Mouse (Mus musculus): ENCODE measurements around the gene Shb. TPM values are rescaled to one million over a fixed set of nuclear protein-coding genes. Genes with fewer than 3 reads are reported as not detected.
A peak's percentile ranks its signal among the peaks of the same experiment; 100 is the strongest.

The Shb gene
- polyA plus RNA-seq, 1 experiment from 2014 or later, result 4.9 TPM

GRCm38 (mm10) chr4:45499556-45499955 is 32.7 kb downstream of the Shb start:
- whole genome bisulfite sequencing, result 34% methylated on average over 10 of the region's 10 CpGs
- H3K9me3 ChIP-seq (replicated peaks), result no peaks in the 10 kb centered on the region
- H3K9ac ChIP-seq, result no peak overlapping the region
- H3K27me3 ChIP-seq, result no peaks in the 10 kb centered on the region
- H3K4me3 ChIP-seq (replicated peaks), result no peak overlapping the region
- H3K4me2 ChIP-seq, result peak overlapping the region; percentile 40
- no peak for ATAC-seq (replicated peaks; ENCODE audit: low FRiP score)
- H3K36me3 ChIP-seq, result no peaks in the 10 kb centered on the region
- peak overlapping the region; percentile 63 for H3K27ac ChIP-seq
- H3K4me1 ChIP-seq, result peaks cover 88% of the 10 kb centered on the region

GRCm38 (mm10) chr4:45499081-45499480 is 33.2 kb downstream of the Shb start:
- Histone ChIP-seq H3K4me2 (peak overlapping the region; percentile 40), H3K9me3 (replicated peaks) (no peaks in the 10 kb centered on the region), H3K4me1 (peaks cover 92% of the 10 kb centered on the region), H3K27me3 (no peaks in the 10 kb centered on the region), H3K36me3 (no peaks in the 10 kb centered on the region), H3K9ac (no peak overlapping the region), H3K4me3 (replicated peaks) (no peak overlapping the region), H3K27ac (peak overlapping the region; percentile 63; the same call in 1 of the 2 replicates)
- WGBS, result 28% methylated on average over 6 of the region's 6 CpGs
- ATAC-seq (replicated peaks; ENCODE audit: low FRiP score), result 0 out of 2 replicates have a peak, but pooled peaks have one; percentile 19

GRCm38 (mm10) chr4:45498345-45498744 is 33.9 kb downstream of the Shb start:
- Histone ChIP-seq H3K4me2 (no peak overlapping the region), H3K27ac (no peak overlapping the region), H3K4me3 (replicated peaks) (no peak overlapping the region), H3K9me3 (replicated peaks) (no peaks in the 10 kb centered on the region), H3K9ac (no peak overlapping the region), H3K36me3 (no peaks in the 10 kb centered on the region), H3K27me3 (no peaks in the 10 kb centered on the region), H3K4me1 (peaks cover 92% of the 10 kb centered on the region)
- no peak for ATAC-seq (replicated peaks; ENCODE audit: low FRiP score)
- 52% methylated on average over 5 of the region's 5 CpGs for WGBS

GRCm38 (mm10) chr4:45497282-45497681 is 35.0 kb downstream of the Shb start:
- Histone ChIP-seq H3K27ac (no peak overlapping the region), H3K36me3 (no peaks in the 10 kb centered on the region), H3K4me3 (replicated peaks) (no peak overlapping the region), H3K9ac (no peak overlapping the region), H3K9me3 (replicated peaks) (no peaks in the 10 kb centered on the region), H3K4me2 (no peak overlapping the region), H3K4me1 (peaks cover 98% of the 10 kb centered on the region), H3K27me3 (no peaks in the 10 kb centered on the region)
- 29% methylated on average over 6 of the region's 6 CpGs for whole genome bisulfite sequencing
- no peak for ATAC-seq (replicated peaks; ENCODE audit: low FRiP score)

- no peak overlapping the region for H3K9ac ChIP-seq
- no peak overlapping the region for H3K4me3 ChIP-seq (replicated peaks)
- no peaks in the 10 kb centered on the region for H3K27me3 ChIP-seq
- WGBS, result 45% methylated on average over 8 of the region's 8 CpGs
- ATAC-seq (replicated peaks; ENCODE audit: low FRiP score), result no peak
- 0 out of 2 replicates have a peak overlapping the region, but pooled peaks have one; percentile 14 for H3K27ac ChIP-seq
- H3K36me3 ChIP-seq, result no peaks in the 10 kb centered on the region
- no peaks in the 10 kb centered on the region for H3K9me3 ChIP-seq (replicated peaks)
- H3K4me2 ChIP-seq, result no peak overlapping the region
- H3K4me1 ChIP-seq, result peaks cover 98% of the 10 kb centered on the region
Measured at GRCm38 (mm10) chr4:45495531-45496201, 36.6 kb downstream of the Shb start.

GRCm38 (mm10) chr4:45493786-45494400 is 38.4 kb downstream of the Shb start:
- no peaks in the 10 kb centered on the region for H3K27me3 ChIP-seq
- H3K36me3 ChIP-seq, result no peaks in the 10 kb centered on the region
- peak overlapping the region; percentile 93; the same call in 1 of the 2 replicates for H3K27ac ChIP-seq
- H3K4me2 ChIP-seq, result no peak overlapping the region
- no peak for ATAC-seq (replicated peaks; ENCODE audit: low FRiP score)
- H3K4me1 ChIP-seq, result peaks cover 98% of the 10 kb centered on the region
- no peak overlapping the region for H3K4me3 ChIP-seq (replicated peaks)
- H3K9me3 ChIP-seq (replicated peaks), result no peaks in the 10 kb centered on the region
- H3K9ac ChIP-seq, result no peak overlapping the region
- 48% methylated on average over 6 of the region's 6 CpGs for WGBS

- H3K9me3 ChIP-seq (replicated peaks), result no peaks in the 10 kb centered on the region
- no peak for ATAC-seq (replicated peaks; ENCODE audit: low FRiP score)
- no peak overlapping the region for H3K4me3 ChIP-seq (replicated peaks)
- peak overlapping the region; percentile 20; the same call in 1 of the 2 replicates for H3K4me2 ChIP-seq
- peaks cover 98% of the 10 kb centered on the region for H3K4me1 ChIP-seq
- WGBS, result 22% methylated on average over 7 of the region's 7 CpGs
- H3K27ac ChIP-seq, result peak overlapping the region; percentile 93
- no peaks in the 10 kb centered on the region for H3K27me3 ChIP-seq
- H3K36me3 ChIP-seq, result no peaks in the 10 kb centered on the region
- no peak overlapping the region for H3K9ac ChIP-seq
Measured at GRCm38 (mm10) chr4:45493118-45493517, 39.2 kb downstream of the Shb start.

GRCm38 (mm10) chr4:45492681-45493081 is 39.6 kb downstream of the Shb start:
- H3K4me1 ChIP-seq, result peaks cover 98% of the 10 kb centered on the region
- 16% methylated on average over 5 of the region's 5 CpGs for WGBS
- no peaks in the 10 kb centered on the region for H3K27me3 ChIP-seq
- H3K9me3 ChIP-seq (replicated peaks), result no peaks in the 10 kb centered on the region
- H3K4me2 ChIP-seq, result peak overlapping the region; percentile 20
- H3K27ac ChIP-seq, result peak overlapping the region; percentile 93
- H3K36me3 ChIP-seq, result no peaks in the 10 kb centered on the region
- H3K4me3 ChIP-seq (replicated peaks), result no peak overlapping the region
- no peak for ATAC-seq (replicated peaks; ENCODE audit: low FRiP score)
- no peak overlapping the region for H3K9ac ChIP-seq

- H3K9ac ChIP-seq, result no peak overlapping the region
- H3K4me3 ChIP-seq (replicated peaks), result no peak overlapping the region
- H3K4me1 ChIP-seq, result peaks cover 96% of the 10 kb centered on the region
- H3K27me3 ChIP-seq, result no peaks in the 10 kb centered on the region
- 0 out of 2 replicates have a peak, but pooled peaks cover 5% of the 10 kb centered on the region for H3K36me3 ChIP-seq
- peak overlapping the region; percentile 20 for H3K4me2 ChIP-seq
- no peak for ATAC-seq (replicated peaks; ENCODE audit: low FRiP score)
- H3K9me3 ChIP-seq (replicated peaks), result no peaks in the 10 kb centered on the region
- peak overlapping the region; percentile 93 for H3K27ac ChIP-seq
- 44% methylated on average over 16 of the region's 16 CpGs for WGBS
Measured at GRCm38 (mm10) chr4:45491685-45492601, 40.3 kb downstream of the Shb start.

GRCm38 (mm10) chr4:45491119-45491679 is 41.1 kb downstream of the Shb start:
- peaks cover 10% of the 10 kb centered on the region; the same call in 1 of the 2 replicates for H3K36me3 ChIP-seq
- H3K4me1 ChIP-seq, result peaks cover 91% of the 10 kb centered on the region
- no peak overlapping the region for H3K4me2 ChIP-seq
- no peak overlapping the region for H3K4me3 ChIP-seq (replicated peaks)
- H3K27ac ChIP-seq, result peak overlapping the region; percentile 93
- H3K9me3 ChIP-seq (replicated peaks), result no peaks in the 10 kb centered on the region
- H3K9ac ChIP-seq, result no peak overlapping the region
- no peaks in the 10 kb centered on the region for H3K27me3 ChIP-seq
- 30% methylated on average over 6 of the region's 6 CpGs for WGBS
- ATAC-seq (replicated peaks; ENCODE audit: low FRiP score), result no peak

- Histone ChIP-seq H3K9ac (no peak overlapping the region), H3K36me3 (peaks cover 13% of the 10 kb centered on the region; the same call in 1 of the 2 replicates), H3K27ac (peak overlapping the region; percentile 93), H3K4me3 (replicated peaks) (no peak overlapping the region), H3K9me3 (replicated peaks) (no peaks in the 10 kb centered on the region), H3K4me2 (peak overlapping the region; percentile 33), H3K4me1 (peaks cover 87% of the 10 kb centered on the region), H3K27me3 (no peaks in the 10 kb centered on the region)
- WGBS, result 20% methylated on average over 8 of the region's 8 CpGs
- peak; percentile 17; the same call in 1 of the 2 replicates for ATAC-seq (replicated peaks; ENCODE audit: low FRiP score)
Measured at GRCm38 (mm10) chr4:45490036-45490752, 42.1 kb downstream of the Shb start.
